Mouse (Mus musculus) thymus, postnatal 36 days (tissue): ENCODE data around the gene Diras1.
"Not testable (repeated sequence)": the region's sequence is repeated elsewhere in the genome, so short reads cannot be mapped to it uniquely, and the experiment has no call there.

Experiments
- DNase-seq, 2 experiments: peaks; one replicate each; pipeline ENCODE4 v3.0.0; 2022; ENCODE audit warnings: mixed read lengths in 2 of 2

The Diras1 gene

DNA sequence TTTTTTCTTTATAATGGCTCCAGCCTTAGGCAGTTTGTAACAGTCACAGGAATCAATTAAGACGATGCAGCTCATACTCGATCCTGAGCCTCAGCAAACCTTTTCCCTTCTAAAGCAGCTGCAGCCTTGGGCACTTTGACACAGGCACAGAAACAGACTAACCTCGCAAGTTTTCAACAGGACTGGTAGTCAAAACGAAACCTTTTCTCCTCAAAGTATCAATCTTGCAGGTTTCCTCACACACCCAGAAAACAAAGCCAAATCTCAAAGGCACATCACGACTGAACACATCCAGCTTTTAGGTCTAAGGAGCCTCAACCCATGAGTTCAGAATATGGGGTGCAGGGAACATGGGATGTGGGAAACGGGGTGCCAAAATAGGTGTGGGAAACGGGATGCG is 28.1 kb downstream of the Diras1 start:
- DNase-seq = no peak

DNA sequence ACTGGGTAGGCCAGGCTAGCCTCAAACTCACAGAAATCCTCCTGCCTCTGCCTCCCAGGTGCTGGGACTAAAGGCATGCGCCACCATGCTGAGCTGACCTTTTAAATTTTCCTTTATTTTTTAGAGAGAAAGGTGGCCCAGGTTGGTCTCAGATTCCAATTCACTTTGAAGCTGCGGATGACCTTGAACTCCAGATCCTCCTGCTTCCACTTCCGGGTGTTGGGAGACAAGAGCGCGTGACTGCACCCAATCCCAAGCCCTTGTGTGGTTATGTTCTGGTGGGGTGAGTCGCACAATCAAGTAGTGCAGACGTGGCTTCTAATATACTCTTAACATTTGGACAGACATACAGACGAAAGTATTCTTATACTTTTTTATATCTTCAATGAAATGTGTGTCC is 29.0 kb downstream of the Diras1 start:
- DNase-seq = no peak

DNA sequence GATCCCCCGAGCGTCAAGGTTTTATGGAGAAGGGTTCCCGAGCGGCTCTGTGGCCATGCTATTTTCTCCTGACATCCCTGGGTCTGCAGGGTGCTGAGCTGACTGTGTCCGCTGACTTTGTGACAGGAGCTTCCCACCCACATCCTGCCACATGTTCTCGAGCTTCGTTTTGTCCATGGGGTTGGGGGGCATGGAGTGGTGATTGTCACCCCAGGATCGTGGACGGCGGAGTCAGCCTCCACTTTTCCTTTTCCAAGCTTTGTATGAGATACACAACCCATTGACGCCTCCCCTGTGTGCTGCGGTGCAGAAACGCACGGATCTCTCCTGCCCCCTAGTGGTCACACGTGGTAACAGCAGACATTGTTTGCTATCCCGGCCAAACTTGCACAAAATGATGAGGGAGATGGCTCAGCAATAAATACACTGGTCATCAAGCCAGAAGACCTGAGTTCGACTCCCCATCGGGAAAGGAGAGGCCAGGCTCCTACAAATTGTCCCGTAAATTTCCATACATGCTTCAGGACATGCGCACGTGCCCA is 30.3 kb downstream of the Diras1 start:
- peak; percentile 68 to 74 for DNase-seq

DNA sequence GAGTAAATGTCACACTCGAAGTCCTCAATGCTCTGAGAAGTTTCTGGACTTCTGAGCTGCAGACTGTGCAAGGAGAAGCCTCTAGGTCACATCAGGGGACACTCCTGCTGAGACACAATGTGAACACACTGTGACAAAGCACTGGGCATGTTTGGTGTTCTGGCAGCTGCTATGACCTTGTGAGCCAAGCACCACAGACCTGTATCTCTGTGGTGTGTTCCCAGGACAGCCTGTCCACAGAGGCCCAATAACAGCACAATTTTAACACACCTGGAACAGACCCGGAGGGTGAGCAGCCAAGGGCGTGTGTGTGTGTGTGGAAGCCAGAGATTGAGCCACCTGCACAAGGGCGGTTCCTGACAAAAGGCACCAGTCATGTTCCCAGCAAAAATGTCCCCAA is 30.8 kb downstream of the Diras1 start:
- DNase-seq = no peak

DNA sequence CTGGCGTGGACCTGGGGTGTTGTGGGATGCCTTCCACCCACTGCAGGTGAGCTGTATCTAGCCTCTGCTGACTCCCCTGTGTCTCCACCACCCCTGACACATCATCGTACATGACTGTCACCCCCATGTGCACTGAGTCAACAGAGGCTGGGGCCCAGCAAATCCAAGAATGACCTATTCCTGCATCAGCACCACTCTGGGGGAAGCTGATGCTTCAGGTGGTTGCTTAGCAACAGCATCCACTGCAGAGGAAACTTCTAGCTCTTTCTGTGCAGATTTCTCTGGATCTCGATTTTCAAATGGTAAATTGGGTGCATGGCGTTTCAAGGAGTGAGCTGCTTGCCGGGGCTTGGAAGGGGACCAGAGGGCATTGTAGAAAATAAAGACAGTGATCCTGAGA is 32.2 kb downstream of the Diras1 start:
- no peak for DNase-seq

DNA sequence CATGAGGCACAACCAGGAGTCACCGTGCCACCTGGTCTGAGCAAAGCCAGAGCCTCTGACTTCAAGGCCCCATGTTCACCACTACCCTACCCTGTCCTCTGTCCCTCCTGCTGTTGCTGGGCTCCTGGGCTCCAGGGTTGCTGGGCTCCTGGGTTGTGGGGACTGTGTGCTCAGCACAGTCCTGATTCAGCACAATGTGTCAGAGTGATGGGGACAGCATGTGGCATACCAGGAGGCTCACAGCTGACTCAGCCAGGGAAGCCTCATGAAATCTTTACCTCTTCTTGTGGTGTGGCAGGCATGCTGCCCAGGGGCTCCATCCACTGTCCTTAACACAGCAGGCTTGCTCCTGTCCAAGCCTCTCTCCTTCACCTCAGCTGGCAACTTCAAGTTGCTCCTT is 33.5 kb downstream of the Diras1 start:
- DNase-seq = no peak

DNA sequence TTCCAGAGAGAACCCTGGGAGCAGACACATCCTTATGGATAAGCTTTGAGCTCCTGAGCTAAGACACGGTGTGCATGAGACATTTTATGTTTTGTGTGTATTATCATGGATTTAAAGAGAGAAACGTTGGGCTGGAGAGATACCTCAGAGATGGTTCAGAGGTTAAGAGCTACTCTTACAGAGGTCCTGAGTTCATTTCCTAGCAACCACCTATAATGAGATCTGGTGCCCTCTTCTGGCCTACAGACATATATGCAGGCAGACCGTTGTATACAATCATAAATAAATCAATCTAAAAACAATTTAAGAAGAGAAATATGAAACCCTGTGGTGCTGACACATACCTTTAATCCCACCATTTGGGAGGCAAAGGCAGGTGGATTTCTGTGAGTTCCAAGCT is 34.5 kb downstream of the Diras1 start:
- no peak for DNase-seq

DNA sequence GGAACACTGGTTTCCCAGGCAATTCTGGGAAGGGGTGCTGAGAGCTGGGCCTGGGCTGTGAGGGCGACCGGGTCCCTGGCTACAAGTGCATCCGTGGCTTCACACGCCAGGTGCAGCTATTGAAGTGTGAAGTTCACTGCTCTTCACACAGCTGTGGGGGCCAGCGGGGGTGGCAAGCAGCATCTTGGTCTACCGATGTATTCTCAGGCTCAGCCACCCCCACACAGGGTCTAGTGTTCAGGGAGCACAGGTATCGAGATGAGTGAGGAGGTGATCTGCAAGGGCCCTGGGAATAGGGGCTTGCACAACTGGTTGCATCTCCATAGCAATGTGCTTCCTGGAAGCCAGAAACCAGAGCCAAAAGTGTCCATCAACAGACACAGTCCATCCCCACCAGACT is 35.1 kb downstream of the Diras1 start:
- peak; percentile 47 to 69 for DNase-seq

DNA sequence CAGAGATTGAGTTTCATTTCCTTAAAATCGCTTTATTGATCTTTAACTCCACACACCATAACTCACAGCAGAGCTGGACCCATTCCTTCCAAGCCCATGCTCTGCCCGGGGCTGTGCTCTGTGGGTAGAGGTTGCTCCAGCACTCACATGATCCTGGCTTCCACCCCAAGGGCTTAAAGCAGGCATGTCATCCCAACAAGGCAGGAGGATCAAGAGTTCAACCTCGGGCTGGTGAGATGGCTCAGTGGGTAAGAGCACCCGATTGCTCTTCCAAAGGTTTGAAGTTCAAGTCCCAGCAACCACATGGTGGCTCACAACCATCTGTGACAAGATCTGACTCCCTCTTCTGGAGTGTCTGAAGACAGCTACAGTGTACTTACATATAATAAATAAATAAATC is 35.6 kb downstream of the Diras1 start:
- not testable (repeated sequence) for DNase-seq

DNA sequence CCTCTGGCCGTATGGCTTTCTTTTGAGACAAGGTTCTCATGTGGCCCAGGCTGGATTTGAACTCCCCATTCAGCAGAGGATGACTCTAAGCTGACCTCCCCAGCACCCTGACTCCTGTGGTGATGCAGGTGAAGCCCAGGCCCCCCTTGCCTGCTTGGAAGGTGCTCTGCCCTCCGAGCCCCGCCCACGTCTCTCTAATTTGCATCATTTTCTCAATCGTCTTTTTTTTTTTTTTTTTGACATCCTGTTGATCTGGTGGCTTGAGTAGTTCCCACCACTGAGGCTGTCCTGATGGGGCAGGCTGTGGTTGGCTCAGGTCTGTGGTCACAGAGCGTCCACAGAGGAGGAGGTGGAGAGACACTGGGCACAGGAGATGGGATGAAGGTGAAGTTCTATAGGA is 36.0 kb downstream of the Diras1 start:
- DNase-seq = no peak

DNA sequence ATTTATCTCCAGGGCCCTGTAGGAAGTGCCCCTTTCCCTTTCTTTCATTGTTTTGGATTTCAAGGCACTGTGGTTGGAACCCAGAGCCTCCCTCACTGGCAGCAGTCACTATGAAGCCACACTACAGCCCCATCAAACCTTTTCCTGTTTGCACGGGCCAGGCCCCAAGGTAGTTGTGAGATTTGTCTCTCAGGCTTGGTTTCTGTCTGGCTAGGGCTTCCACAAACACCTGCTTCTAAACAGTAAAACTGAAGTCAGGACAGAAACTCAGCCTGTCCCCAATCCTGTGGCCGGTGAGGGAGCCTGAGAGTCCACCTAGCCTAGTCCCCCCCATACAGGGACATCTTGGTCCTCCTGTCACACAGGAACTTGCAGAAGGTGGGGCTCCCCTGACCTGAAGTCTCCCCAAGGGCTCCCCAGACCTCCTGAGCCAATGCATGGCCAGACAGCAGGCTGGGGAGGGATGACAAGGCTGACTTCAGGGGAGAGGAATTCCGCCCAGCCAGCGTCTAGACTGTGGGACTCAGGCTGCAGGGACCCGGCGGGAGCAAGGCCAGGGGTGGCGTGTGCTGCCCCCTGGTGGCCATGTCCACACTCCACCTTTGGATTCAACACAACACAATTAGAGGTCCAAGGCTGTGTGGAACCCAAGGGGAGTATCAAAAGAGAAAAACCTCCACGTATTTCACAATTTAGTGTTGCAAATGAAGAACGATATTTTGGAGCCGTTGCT is 37.6 kb downstream of the Diras1 start:
- peak; percentile 70 to 74 for DNase-seq

DNA sequence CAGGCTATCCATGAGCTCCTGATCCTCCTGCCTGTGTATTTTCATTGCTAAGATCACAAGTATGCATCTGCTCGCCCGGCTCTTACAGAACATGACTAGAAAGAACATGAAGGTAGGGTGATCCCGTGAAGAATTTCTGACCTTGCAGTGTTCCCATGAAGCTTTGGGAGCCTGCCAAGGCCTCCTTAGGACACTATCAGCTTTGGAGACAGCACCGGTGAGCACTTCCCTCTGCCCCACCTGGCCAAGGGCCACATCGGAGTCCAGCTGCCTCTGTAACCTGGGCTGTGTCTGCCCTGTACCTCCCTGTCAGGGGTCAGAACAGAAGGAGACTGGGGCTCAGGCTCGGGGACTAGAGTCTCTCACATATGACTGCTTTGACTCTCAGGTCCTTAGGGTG is 38.7 kb downstream of the Diras1 start:
- no peak for DNase-seq

DNA sequence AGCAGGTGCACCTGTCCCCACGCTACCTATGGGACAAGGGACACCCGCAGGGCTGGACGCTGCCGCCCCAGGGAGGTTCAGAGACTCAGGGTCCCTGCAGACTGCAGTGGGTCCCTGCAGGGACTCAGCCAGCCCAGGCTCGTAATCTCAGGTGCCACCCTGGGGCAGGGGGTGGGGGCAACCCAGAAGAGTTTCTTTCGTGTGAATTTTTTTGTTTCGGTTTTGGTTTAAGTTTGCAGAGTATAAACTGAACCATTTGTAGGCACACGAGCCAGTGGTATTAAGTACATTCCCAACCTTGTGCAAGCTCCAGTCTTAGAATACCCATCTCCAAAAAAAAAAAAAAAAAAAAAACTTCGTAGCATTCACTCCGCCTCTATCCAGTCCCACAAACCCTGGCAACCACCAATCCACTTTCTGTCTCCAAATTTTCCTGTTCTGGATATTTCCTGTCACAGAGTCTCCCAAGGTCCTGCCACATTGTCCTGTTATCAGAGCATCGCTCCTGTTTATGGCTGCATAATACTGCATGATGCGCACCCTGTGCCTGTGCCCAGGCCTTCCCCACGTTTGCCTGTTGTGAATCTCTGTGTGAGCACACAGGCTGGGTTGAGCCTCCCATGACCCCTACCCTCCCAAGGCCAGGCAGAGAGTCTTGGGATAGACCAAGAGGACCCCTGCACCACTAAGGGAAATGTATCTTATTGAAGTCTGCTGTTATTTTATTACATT is 39.3 kb downstream of the Diras1 start:
- peak in 1 of 2 experiments; percentile 39 for DNase-seq

DNA sequence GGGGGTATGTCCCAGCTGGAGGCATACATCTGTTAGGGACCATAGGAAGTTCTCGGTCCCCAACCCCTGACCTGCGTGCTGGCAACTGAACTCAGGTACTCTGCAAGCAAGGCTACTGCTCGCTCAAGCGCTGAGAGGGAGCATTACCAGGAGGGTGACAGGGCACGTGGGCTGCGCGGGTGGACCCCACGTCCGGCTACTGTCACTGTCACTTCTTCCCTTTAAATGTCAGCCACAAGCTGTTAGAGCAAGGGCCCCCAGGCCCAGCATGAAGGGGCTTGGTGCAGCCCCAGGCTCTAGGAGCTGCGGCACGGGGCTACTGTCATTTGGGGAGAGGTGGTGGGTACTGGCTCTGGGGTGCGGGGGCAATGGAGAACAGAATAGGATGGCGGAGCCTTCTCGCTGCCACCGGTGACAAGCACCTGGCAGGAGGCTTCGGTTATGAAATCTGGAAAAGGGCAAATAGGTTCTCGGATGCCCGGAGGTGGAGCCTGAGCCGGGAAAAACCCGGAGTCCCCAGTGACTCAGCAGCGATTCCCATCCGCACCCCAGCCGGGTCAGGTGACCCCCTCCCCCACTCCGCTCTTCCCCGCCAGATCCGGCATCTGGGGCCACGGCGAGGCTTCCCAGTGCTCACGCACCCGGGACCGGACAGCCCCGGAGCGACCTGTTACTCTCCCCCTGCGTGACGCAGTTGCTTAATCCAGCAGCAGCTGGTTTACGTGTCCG is 40.1 kb downstream of the Diras1 start:
- peak; percentile 49 to 63 for DNase-seq

DNA sequence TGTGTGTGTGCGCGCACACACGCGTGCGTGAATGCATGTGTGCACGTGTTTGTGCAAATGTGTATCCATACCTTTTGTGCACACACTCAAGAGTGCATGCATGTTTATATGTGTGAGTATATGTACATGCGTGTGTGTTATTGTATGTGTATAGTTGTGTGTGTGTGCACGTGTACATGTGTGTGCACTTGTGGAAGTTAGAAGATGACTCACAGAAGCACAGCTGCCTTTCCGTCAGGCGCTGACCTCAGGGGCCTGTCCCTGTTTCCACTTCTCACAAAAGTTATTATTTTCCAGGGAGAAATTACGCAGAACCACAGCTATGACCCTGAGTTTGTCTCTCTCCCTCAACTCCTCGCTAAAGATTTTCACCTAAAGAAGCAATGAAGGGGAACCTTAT is 41.2 kb downstream of the Diras1 start:
- no peak for DNase-seq

DNA sequence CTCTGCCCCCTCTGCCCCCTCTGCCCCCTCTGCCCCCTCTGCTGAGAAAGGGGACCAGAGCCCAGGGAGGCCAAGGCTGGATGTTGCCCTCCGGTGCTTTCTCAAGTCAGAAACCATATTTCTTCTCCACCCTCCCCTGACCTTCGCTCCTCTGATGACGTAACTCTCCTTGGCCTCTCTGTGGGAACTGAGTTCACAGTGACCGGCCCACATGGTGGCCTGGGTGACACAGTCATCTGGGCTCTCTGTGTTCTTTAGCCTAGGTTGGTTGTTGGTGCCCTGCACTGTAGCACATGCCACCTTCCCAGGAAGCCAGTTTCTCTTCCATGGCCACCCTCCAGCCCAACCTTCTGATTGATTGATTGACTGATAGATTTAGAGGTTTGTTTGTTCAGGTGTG is 43.1 kb downstream of the Diras1 start:
- no peak for DNase-seq

DNA sequence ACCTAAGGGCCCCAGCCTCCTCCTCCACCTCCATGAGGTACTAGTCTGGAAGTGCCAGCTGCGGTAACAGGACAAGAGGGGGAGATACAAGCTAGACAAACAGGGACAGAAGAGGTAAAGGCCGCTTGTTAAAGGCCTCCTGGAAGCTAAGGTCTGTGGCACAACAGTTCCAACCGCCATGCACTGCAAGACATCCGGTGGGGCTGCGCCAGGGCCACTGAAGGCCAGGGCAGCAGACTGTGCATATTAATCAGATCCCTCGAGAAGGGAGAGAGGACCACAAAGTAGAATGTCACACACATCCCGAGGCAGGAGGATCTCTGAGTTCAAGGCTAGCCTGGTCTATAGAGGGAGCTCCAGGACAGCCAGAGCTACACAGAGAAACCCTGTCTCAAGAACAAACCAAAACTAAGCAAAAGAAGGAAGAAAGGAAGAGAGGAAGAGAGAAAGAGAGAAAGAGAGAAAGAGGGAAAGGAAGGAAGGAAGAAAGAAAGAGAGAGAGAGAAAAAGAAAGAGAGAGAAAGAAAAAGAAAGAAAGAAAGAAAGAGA is 43.8 kb downstream of the Diras1 start:
- DNase-seq = no peak

DNA sequence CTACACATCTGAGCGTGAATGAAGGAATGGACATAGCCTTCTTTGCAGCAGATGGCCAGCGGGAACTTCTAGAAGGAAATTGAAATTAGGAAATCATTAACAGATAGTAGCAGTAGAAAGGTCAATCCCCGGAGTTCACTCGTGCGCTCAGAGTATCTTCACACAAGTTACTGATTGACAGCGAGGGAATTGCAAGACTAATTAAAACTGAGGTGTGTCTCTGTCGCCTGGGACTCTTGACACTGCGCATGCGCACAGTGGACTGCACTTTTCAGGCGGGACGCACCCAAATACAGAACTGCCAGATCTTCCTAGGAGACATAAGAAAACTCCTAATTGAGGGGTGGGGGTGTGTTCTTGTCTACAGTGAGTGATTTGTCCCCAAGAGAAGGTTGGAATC is 50.0 kb downstream of the Diras1 start:
- no peak for DNase-seq

DNA sequence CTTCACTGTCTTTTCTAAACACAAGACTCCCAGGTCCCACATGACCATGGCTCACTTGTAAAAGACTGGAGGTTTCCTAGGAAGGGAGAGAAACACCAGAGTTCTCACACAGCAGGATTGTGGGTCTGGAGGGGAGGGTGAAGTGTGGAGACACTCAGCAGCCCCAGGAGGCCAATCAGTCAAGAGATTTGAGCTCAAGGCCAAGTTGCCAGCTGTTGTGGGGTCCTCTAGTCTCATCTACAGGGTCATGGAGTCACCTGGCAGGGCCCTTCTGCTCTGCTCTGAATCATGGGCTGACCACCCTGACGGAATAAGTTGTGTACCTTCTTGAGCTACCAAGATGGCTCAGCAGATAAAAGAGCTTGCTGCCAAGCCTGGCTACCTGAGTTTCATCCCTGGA is 51.7 kb downstream of the Diras1 start:
- DNase-seq = no peak

DNA sequence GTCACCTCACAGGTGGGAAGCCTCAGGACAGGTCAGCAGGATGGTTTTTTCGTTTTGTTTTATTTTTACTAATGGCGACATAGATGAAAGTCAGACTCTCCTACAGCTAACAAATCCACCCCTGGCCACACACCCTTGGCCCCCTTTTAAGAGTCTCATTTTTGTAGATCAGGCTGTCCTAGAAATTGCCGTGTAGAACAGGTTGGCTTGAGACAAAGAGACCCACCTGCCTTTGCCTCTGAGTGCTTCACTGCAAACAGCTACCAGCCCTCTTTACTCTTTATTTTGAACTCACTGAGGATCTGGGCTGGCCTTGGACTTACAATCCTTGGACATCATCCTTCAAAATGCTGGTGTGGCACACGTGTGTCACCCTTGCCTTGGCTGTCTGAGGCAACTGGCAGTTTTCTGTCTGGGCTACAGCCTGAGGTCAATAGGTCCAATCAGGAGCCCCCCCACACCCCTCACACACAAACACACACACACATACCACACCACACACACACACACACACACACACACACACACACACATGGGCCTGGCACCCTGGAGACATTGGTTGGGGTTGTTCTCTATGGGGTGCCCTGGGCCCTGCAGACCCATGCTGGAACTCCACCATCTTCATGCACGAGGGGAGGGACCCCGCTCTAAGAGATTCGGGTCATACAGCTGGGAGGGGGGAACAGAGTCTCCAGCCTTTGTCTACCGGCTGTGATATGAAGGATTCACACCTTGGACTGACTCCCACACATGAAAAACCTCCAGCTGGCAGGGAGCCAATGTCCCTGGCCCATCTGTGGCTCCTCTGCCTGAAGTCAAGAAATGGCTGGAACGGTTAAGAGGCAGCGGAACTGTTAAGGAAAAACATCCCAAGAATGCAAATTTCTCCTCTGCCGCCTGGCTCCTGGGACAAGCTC is 53.1 kb downstream of the Diras1 start:
- no peak for DNase-seq

DNA sequence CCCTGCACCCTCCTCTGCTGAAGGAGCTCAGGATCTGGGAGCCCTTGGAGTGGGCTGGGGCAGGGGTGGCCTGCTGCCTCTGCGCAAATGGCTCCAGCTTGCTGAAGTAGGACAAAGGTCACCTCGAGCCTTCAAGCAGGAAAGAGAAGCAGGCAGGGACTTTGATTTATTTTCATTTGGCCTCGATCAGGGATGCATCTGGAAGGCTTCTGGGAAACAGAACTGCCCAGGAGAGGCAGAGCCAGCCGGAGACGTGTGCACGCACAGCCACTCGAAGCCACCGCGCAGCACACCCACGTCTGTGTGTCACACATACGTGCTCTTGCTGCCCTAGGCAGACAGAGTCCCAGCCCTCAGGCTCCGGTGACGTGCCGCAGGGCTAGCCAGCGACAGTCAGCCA is 53.9 kb downstream of the Diras1 start:
- no peak for DNase-seq

DNA sequence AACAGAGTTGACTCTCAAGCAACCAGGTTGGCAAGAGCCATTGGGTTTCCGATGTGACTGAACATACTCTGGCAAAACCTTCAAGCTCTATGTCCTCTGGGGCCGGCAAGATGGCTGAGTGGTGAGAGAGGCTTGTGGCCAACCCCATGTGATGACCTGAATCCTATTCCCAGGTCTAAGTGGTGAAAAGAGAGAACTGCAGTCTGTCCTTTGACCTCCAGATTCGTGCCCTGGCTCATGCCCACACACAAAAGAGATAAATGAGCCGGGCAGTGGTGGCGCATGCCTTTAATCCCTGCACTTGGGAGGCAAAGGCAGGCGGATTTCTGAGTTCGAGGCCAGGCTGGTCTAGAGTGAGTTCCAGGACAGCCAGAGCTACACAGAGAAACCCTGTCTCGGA is 55.3 kb downstream of the Diras1 start:
- DNase-seq = no peak
